Comparison of ENCODE assay signal across 8 mouse cellular contexts in genomic region chr2:30656711-30657555, GRCm38 (mm10).
A peak's percentile ranks its signal among the peaks of the same experiment; 100 is the strongest.
DNase-seq lines count a peak whose midpoint lies in the region; ATAC-seq lines count a peak whose summit lies in the region.

No protein-coding gene starts in this region.

- no peak for ATAC-seq in embryonic facial prominence, embryonic 11.5 days (replicated peaks; ENCODE audit: insufficient number of reproducible peaks, low FRiP score, low TSS enrichment, low read depth)
- no peak for ATAC-seq in intestine, embryonic 14.5 days (replicated peaks; ENCODE audit: low FRiP score, low TSS enrichment, low read depth)
- no peak for ATAC-seq in midbrain, embryonic 12.5 days (ENCODE audit: low FRiP score, low read depth)

- no peak overlapping the region for H3K4me2 ChIP-seq in embryonic facial prominence, embryonic 11.5 days (ENCODE audit: low read depth, low read length)
- 0 out of 2 replicates have a peak overlapping the region, but pooled peaks have one; percentile 87 for H3K4me2 ChIP-seq in intestine, embryonic 14.5 days (ENCODE audit: low read length)
- H3K4me2 ChIP-seq in midbrain, embryonic 12.5 days (replicated peaks), result 0 out of 2 replicates have a peak overlapping the region, but pooled peaks have one; percentile 61

- peaks cover 42% of the 10 kb centered on the region for H3K4me1 ChIP-seq in embryonic facial prominence, embryonic 11.5 days (ENCODE audit: control insufficient read depth, insufficient read depth, low read length)
- H3K4me1 ChIP-seq in intestine, embryonic 14.5 days (replicated peaks; ENCODE audit: control insufficient read depth, insufficient read depth, low read length), result peaks cover 66% of the 10 kb centered on the region
- peaks cover 88% of the 10 kb centered on the region for H3K4me1 ChIP-seq in midbrain, embryonic 12.5 days

- 29% methylated on average over 13 of the region's 13 CpGs for WGBS in embryonic facial prominence, embryonic 11.5 days
- 37% methylated on average over 13 of the region's 13 CpGs for WGBS in intestine, embryonic 14.5 days
- WGBS in midbrain, embryonic 12.5 days, result 39% methylated on average over 13 of the region's 13 CpGs

- intact Hi-C loops in heart, postnatal 10 days (cut with DNase I), result loop anchor here (5.0 kb wide), 2 partner anchors 50 to 185 kb away; partner anchors contain the start of gene Ier5l

- no peaks in the 10 kb centered on the region for H3K9me3 ChIP-seq in embryonic facial prominence, embryonic 11.5 days (replicated peaks; ENCODE audit: control insufficient read depth, low read length)
- H3K9me3 ChIP-seq in intestine, embryonic 14.5 days (ENCODE audit: control insufficient read depth, low read length), result peaks cover 4% of the 10 kb centered on the region; the same call in 1 of the 2 replicates
- no peaks in the 10 kb centered on the region for H3K9me3 ChIP-seq in midbrain, embryonic 12.5 days

- H3K27me3 ChIP-seq in embryonic facial prominence, embryonic 11.5 days (ENCODE audit: control insufficient read depth, insufficient read depth, low read length), result no peaks in the 10 kb centered on the region
- no peaks in the 10 kb centered on the region for H3K27me3 ChIP-seq in intestine, embryonic 14.5 days (replicated peaks; ENCODE audit: control insufficient read depth, insufficient read depth, low read length)
- H3K27me3 ChIP-seq in midbrain, embryonic 12.5 days, result peaks cover 21% of the 10 kb centered on the region

- H3K4me3 ChIP-seq in embryonic facial prominence, embryonic 11.5 days (ENCODE audit: low read depth, low read length), result no peak overlapping the region
- no peak overlapping the region for H3K4me3 ChIP-seq in intestine, embryonic 14.5 days (ENCODE audit: low read depth, low read length)
- H3K4me3 ChIP-seq in midbrain, embryonic 12.5 days, result no peak overlapping the region

- H3K9ac ChIP-seq in embryonic facial prominence, embryonic 11.5 days (replicated peaks; ENCODE audit: low read length), result peak overlapping the region; percentile 70
- peak overlapping the region; percentile 75; the same call in 1 of the 2 replicates for H3K9ac ChIP-seq in intestine, embryonic 14.5 days (ENCODE audit: low read length)
- H3K9ac ChIP-seq in midbrain, embryonic 12.5 days (replicated peaks), result no peak overlapping the region

- H3K36me3 ChIP-seq in embryonic facial prominence, embryonic 11.5 days (replicated peaks; ENCODE audit: control insufficient read depth, insufficient read depth, low read depth, low read length), result no peaks in the 10 kb centered on the region
- no peaks in the 10 kb centered on the region for H3K36me3 ChIP-seq in intestine, embryonic 14.5 days (ENCODE audit: control insufficient read depth, insufficient read depth, low read length)
- H3K36me3 ChIP-seq in midbrain, embryonic 12.5 days, result no peaks in the 10 kb centered on the region

- H3K27ac ChIP-seq in embryonic facial prominence, embryonic 11.5 days (replicated peaks; ENCODE audit: low read depth, low read length), result peak overlapping the region; percentile 99
- H3K27ac ChIP-seq in intestine, embryonic 14.5 days (ENCODE audit: low read depth), result peak overlapping the region; percentile 100
- H3K27ac ChIP-seq in midbrain, embryonic 12.5 days (replicated peaks), result peak overlapping the region; percentile 99

- DNase-seq in heart, adult 11 months, result peak; percentile 94
- DNase-seq in heart, postnatal 10 days, result no peak
- DNase-seq in embryonic facial prominence, embryonic 11.5 days (ENCODE audit: low spot score), result no peak
- peak; percentile 56 for DNase-seq in intestine, embryonic 14.5 days (ENCODE audit: low spot score)
- DNase-seq in layer of hippocampus, postnatal 14 days (ENCODE audit: low spot score in 2 of 2), result no peak
- DNase-seq in right cerebral cortex, adult 18-20 months, result no peak
- no peak for DNase-seq in adrenal gland, postnatal 25 days

Comparison
In these comparisons a context has a peak if more than half of its experiments do, and no peak if none do; other contexts are left out.
1. DNase-seq: peak in heart, adult 11 months (single experiment) and intestine, embryonic 14.5 days (single experiment); none in heart, postnatal 10 days (0 of 2), embryonic facial prominence, embryonic 11.5 days (single experiment), layer of hippocampus, postnatal 14 days (0 of 2), right cerebral cortex, adult 18-20 months (single experiment) and adrenal gland, postnatal 25 days (single experiment).
2. Peak in every context shown above with its lines, with median percentiles within 50 percentile points of each other: H3K27ac ChIP-seq.